Mouse (Mus musculus) urinary bladder, adult 18-20 months (tissue): Measurements from ENCODE around the gene Ggta1.
A peak's percentile ranks its signal among the peaks of the same experiment; 100 is the strongest.

Experiments
- DNase-seq, 2 experiments: peaks; one replicate each; pipeline ENCODE4 v3.0.0; 2022; ENCODE audit warnings: low spot score in 2 of 2, mixed read lengths in 2 of 2

Gene Ggta1

DNA sequence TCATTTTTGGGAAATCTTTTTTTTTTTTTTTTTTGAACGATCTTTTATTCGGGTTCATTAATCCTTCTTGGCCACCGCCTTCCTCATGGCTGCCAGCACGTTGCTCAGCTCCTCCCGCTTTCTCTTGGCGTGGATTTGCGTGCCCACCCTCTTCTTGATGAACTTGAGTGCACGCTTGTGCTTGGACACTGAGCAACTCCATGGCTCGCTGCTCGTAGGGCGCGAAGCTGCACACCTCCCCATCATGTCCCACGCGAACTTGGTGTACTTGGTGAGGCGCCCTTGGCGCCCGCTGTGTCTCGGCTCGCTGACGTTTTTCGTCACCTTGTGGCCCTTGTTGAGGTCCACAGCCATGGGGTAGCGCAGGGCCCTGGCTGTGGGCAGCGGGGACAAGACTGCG, 28.1 kb upstream of the Ggta1 start:
- DNase-seq: no peak

DNA sequence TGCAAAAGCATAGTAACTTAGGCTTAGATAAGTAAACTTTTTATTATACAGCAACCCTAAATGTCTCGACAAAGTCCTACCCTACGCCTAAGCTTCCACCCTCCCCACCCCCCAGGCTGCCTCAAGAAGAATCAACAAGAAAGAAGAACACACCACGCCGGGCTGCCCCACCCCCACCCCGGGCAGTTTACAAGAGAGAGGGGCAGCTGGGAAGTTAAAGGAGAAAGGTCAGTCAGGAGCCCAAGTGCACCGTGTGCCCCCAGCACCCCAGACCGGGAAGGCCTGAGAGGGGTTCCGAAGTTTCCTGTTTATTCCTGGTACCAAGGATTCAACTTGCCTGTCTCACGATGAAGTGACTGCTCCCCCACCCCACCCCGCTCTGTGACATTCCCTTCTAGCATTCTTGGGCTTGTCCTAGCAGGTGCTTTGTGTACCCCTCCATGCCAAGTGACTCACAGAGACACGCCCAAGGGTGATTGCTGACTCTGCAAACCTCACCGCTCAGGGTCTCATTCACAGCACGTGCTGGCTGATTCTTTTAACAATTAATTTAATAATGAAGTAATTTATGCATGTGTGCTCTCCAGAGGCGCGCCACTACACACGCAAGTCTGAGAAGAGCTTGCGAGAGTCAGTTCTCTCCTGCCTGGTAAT, 27.6 kb upstream of the Ggta1 start:
- peak; percentile 46 to 70 for DNase-seq

DNA sequence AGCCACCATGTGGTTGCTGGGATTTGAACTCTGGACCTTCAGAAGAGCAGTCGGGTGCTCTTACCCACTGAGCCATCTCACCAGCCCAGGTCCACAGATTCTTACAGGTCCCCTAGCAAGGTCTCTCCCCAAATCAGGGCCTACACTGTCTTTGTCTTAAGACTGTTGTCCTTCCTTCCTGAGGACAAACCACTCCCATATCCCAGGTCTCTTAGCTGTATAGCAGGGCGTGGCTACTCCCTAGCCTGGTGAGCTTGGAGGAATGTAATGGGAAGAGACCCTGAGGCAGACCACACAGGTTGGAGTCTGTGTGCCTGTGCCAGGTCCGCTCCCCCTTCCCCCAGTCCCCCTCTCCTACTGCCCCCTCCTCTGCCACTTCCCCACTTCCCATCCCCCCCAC, 24.7 kb upstream of the Ggta1 start:
- DNase-seq: no peak

DNA sequence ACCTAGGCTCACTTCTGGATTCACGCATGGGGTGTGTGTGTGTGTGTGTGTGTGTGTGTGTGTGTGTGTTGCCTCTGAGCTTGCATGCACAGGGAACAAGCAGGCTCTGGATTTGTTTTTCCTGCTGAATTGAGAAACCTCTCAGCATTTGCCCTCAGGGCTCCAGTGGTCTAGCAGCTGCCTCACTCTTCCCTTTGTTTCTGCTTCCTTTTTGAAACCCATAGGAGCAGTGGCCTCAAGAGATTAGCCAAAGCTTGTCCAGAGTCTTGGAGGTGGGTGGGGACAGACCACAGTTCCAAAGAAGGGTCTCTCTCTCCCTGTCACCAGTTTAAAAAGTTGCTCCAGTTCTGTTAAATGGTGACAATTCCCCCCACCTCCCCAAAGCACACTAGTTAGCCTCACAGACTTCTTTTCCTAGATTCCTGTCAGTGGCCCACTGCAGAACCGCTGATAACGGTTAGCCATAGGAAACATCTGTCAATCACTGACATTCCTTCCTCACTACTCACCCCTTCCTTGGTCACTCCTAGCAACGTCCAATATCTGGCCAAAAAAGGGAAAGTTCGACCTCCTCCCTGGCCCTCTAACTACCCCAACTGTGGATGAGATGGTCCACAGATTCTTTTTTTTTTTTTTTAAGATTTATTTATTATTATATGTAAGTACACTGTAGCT, 24.1 kb upstream of the Ggta1 start:
- no peak for DNase-seq

DNA sequence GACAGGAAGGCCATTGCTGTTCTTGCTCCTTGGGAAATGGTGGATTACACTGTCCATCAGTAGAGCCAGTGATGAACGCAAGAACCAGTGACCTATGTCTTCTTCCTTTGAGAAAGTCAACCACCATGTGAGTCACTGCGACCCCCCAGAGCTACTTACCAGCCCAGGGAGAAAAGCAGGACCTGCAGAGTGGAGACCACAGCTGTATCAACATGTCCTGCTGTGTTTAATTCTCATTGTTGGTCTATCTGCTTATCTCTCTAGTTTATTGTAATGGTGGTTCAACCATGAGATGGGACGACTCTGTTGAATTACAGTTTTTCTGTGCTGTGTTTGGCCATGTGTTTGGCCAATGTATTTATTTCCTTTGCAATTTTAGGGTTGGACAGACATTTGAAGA, 21.1 kb upstream of the Ggta1 start:
- no peak for DNase-seq

DNA sequence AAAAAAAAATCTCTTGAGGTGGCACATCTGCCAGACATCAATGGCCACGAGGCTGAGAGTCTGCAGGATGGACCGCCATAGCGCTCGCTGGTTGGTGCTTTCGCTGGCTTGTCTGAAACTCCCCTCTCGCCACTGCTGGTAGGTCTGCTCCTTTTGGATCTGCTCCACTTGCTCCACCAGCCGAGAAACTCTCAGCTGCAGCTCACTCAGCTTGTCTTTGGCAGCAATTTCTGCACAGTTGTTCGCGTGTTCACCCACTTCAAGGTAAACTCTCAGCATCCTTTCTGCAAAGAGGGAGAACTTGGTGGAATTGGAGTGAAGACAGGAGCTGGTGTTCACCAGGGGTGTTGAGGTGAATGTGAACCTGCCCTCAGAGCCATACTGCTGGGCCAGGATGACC, 20.4 kb upstream of the Ggta1 start:
- no peak for DNase-seq

DNA sequence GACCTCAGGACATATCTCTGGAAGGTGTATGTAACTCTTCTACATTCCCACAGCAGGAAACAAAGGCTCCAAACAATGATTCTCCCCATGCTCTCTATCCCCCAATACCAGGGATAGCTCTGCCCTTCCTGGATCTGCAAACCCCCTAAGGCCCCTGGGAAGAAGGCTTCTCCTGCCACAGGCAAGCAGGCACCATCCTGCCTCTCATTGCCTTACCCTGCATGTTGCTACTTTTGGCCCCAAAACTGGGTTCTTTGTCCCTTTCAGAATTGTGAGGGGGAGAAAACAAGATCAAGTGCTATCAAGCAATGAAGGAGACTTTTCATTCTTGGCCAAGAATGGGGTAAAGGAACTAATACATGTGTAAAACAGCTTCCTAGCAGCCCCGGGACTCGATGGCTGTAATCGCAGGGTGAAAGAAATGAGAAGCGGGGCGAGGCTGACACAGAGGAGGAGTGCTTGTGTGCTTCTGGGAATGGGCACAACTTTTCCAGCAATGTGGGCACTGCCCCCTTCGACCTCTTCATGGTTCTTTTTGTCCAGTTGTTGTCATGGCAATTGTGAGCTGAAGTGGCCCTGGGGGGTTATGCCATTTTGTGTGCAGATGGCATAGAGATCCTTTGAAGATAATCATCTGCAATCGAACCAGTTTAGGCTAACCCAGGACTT, 18.4 kb upstream of the Ggta1 start:
- DNase-seq: no peak

DNA sequence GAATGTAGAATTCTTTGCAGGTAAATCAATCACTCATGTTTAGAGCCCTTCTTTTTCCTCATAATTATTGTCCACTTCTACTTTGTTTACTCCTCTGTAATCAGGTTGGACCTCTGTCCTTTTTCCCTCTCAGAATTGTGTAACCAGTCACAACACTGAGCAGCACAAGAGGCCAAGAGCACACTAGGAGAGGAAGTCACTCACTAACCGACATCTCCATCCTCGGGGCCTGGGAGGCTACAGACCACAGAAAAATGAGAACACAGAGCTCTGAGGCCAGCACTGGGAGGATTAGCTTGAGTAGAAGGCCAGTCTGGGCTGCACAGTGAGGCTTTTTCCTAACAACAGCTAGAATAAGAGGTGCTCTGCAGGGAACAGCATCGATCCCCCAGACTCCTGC, 17.0 kb upstream of the Ggta1 start:
- no peak for DNase-seq

DNA sequence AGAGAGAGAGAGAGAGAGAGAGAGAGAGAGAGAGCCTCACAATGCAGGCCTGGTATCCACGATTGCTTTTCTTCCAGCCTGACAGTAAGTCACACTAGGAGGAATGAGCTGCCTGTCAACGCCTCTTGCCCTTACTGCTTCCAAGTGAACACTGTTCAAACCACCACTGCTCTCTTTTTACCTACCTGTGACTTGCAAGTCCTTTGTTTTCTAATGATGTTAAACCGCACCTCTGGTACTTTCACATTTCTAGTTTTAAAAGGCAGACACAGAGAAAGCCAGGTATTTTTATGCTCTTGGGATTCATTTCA, 15.7 kb upstream of the Ggta1 start:
- no peak for DNase-seq

DNA sequence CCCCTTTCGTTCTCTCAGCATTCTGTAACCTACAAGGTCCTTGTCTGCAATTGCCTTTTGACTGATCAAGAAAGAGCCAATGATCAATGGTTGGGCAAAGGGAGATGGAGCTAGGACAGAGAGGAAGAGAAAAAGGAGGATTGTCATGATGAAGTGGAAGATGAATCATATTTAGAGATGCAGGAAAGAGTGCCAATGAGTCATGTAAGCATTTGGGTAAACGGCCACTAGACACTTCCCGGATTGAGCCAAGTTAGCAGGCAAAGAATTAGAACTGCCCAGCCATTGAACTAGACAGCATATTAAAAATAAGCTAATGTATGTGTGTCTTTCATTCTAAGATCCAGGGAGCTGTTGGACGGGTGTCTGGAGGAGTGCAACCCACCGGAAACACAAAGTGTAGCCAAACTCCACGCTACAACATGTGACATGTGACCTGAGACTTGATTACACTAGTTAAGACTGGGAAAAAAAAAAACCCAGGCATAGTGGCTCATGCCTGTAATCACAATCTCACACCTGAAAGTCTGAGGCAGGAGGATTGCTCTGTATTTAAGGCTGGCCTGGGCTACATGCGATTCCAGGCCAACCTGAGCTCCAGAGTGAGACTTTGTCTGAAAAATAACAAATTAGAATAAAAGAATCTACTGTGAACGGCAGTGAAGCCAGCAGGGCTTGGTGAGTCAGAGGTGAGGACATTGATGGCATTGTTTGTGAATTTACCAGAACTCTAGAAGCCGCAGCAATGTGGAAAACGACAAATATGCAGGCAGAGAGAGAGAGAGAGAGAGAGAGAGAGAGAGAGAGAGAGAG, 15.2 kb upstream of the Ggta1 start:
- no peak for DNase-seq

DNA sequence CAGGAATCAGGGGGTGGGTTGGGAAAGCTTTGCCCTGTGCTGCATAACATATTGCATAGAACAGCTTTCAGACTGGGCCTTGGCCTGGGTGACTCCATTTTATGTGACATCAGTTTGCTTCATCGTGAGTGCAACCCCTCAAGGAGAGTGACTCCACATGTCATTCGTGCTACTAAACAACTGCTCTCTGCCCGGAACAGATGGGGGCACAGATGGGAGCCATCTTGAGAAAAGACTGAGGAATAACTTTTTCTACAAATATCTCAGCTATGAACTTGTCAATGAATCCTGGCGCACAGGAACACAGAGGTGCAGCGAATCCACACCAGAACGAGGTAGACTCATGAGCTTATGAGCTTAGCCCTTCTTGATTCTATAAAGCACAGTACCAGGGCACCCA, 14.3 kb upstream of the Ggta1 start:
- no peak for DNase-seq

DNA sequence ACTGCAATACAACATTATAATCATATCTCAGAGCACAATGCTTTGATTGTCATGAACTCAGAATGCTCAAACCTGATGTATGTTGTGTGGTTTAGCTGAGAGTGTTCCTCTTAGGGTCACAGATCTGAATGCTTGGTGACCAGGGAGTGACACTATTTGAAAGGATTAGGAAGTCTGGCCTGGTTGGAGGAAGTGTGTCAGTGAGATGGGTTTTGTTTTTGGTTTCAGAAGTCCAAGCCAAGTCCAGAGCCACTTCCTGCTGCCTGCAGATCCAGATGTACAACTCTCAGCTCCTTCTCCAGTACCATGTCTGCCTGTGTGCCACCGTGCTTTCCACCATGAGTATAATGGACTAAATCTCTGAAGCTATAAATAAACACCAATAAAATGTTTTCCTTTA, 11.9 kb upstream of the Ggta1 start:
- no peak for DNase-seq

DNA sequence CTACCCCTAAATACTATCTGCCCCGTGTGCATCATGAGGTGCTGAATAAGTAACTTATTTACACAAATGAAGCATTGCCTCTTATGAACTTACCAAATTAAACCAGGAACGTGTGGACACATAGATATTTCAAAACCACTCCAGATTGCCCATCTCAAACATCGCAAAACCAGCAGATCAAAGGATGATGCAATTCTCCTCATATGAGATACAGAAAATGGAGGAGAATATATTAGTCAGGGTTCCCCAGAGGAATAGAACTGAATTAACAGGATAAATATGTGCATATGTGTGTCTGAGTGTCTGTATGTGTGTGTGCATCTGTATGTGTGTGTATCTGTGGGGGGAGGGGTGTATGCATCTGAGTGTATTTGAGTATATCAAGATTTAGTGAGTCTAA, 6.2 kb upstream of the Ggta1 start:
- DNase-seq: no peak

DNA sequence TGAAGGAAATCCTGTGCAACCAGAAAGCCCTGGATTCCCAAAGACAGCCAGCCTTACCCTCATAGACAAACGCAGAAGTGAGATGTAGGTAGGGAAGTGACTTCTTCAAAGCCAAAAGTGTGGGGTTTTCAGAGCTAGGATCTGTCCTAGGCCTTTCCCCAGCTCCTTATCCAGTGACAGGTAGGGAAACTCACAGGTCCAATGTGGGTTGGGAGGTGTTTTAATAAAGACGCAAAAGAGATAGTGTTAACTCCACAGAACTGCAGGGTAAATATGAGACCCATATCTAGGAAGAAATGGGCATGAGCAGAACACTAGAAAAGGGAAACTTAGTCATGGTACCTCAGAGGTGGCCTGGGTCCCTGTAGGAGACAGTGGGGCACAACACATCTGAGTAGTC, 5.2 kb upstream of the Ggta1 start:
- no peak for DNase-seq

DNA sequence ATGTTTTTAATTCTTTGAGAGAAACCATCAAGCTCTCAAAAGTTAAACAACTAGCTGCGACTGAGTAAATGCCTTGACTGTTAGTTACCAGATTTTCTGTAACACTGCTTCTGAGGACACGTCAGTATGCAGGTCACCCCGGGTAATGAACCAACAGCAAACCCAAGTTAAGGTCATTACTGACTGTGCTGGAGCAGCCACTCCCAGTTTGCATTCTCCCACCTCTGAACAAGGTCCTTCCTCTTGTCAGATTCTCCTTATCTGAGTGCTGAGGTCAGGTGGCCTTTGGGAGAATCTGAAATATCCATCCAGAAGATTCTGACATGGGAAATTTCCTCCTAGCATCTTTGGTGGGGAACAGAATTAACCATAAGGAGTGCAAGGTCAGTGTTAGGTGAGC, 4.8 kb upstream of the Ggta1 start:
- no peak for DNase-seq

DNA sequence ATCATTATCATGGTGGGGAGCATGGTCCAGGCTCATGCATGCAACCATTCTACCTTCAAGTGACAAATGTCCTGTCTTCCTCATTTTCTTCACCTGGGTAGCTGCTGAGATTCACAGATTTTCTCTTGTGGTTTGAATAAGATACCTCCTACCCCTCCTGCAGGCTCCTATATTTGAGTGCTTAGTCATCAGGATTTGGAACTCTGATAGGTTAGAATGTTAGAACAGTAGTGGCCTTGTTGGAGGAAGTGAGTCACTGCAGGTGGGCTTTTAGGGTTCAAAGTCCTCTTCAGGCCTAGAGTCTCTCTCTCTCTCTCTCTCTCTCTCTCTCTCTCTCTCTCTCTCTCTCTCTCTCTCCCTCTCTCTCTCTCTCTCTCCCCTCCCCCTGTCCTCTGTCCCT, 2.6 kb upstream of the Ggta1 start:
- no peak for DNase-seq

DNA sequence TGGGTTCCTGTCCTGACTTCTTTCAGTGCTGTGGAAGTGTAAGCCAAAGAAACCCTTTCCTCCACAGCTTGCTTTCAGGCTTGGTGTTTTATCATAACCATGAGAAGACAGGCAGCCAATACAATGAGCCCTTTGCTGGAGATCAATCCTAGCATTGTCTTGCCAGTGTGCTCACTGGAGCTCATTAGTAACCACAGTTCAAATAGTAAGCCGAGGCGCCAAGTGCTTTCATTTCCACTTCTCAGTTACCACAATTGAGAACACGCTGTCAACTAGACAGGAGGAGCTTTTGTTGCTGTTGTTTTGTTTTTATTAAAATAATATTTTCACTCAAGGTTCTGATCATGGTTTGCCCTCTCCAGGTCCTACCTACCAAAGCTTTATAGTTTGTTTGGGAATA, 1.5 kb upstream of the Ggta1 start:
- no peak for DNase-seq

DNA sequence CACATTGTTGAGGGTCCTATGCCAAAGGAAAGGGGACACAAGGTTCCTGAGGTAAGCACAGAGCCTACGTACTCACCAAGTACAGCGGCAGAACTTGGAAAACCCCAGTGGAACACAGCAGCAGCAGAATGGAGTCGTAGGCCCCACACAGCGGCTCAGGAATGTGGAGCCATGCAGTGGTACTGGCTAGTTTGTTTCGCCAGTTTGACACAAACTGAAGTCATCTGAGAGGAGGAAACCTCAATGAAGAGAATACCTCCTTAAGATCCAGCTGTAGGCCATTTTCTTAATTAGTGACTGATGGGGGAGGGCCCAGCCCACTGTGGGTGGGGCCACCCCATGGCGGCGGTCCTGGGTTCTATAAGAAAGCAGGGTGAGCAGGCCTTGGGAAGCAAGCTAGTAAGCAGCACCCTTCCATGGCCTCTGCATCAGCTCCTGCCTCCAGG, 1.1 kb upstream of the Ggta1 start:
- DNase-seq: no peak

DNA sequence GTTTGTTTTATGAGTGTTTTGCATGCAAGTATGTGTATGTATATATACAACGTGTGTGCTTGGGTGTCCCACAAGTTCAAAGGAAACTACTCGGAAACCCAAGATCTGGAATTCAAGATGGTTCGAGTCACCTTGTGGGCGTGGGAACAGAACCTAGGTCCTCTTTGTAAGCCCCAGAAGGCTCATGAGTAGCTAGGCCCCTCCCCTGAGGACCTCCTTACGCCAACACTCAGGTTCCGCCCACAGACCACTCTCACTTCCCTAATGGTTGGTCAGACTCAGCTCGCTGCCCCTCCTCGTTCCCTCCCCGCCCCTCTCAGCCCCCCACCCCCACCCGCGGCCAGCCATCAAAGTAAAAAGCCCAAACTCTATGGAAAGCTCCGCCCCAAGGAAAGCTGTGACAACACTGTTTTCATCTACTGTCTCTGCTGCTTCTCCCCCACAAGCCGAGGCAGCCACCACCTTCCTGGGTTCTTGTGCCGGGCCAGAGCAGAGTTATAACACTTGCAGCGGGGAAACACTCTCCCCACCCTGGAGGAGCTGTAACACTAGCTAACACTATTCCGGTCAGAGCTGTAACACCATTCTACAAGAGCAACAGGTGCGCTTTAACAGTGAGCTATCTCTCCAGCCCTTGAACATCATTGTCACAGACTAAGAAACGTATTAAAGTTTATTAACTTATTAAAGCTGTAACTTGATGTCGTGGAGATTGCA, 499 bp upstream of the Ggta1 start:
- DNase-seq: no peak

DNA sequence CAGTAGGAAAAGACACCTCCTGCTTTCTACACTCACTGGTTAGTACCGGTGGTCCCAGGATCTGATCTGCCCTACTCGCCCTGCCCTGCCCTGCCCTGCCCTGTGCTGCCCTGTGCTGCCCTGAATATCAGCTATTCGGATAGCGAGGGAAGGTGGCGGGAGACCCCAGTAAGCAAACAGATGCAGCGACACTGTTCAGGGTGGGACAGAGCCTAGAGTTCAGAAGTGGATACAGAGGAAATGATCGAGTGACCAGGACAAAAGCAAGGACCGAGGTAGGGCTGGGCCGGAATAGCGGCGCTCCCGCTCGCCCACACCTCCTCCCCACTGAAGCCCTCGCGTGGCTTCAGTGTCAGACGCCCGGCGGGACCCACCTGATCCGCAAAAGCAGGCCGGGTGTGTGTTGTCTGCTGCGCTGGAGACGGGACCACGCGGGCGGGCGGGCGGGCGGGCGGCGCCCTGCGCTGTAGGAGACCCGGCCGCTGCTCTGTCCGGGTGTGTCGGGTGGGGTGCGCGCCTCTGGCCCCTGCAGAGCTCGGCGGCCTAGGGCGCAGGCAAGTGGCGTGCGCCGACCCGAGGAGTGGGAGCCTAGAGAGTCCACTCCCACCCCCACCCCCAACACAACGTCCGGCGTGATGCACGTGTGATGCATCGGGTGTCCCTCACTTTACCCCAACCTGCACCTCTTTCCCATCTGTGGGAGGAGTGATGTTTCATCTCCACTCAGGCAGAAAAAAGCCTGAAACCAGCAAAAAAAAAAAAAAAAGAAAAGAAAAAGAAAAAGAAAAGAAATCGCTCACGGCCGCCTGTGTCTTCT, 852 bp downstream of the Ggta1 start:
- DNase-seq: no peak
